Mouse (Mus musculus): ENCODE results near the gene A730061H03Rik. TPM values are rescaled to one million over a fixed set of nuclear protein-coding genes. Genes with fewer than 3 reads are reported as not detected.
A peak's percentile ranks its signal among the peaks of the same experiment; 100 is the strongest.

A730061H03Rik gene
- not detected in 2 replicates for polyA plus RNA-seq (2014; fragmentation: Nextera tagmentation; extraction: Ambion mirVana)

DNA sequence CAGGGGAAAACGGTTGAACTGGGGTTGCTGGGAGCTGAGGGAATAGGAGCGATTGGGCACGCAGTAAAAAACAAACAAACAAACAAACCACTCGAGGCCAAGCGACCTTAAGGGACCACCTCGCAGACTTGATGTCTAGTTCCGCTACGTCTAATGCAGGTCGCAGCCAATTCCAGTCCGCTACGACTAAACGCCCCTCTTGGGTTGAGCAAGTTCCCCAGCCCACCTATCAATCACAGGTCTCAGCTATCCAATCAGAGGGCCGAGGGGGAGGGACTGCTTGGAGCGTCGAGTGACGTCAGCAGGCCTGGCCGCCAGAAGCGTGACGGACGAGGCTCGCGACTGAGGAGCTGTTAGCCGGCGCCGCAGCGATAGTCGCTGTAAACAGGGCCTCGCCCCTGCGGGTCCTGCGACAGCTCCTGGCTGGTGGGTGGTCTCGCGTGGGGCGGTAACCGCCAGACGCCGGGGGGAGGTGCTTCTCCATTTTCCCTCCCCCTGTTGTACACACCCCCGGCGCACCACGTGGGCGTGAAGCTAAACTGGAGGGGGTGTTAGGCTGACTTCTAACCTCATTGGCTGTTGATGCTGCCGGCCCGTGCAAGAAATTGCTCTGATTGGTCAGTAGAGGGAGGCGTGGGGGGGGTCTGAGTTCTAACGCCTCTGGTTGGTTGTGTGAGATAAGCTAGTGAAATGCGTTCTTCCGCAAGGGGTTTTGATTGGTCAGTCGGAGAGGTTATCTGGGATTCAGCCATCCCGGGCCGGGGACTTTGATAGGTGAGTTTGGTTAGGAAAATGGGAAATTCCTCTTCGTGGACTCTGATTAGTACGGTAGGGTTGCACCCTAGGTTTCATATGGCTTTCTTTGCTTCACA is at the start of gene A730061H03Rik:
A730061H03Rik (minus strand) TSS at position 205 of the 872 bp plus-strand sequence.
- H3K4me3 ChIP-seq (ENCODE audit: low read depth, low read length), result peak within 1 kb of the TSS; percentile 62
- peak within 1 kb of the TSS; percentile 98 for H3K27ac ChIP-seq (ENCODE audit: low read depth, low read length)
- H3K27me3 ChIP-seq (replicated peaks; ENCODE audit: control insufficient read depth, insufficient read depth, low read length), result no peaks in the 10 kb centered on the region
- H3K9ac ChIP-seq (ENCODE audit: low read length), result peak within 1 kb of the TSS; percentile 85
- ATAC-seq (peak; percentile 97), DNase-seq (ENCODE audit: low spot score) (peak; percentile 99)
- peaks cover 6% of the 10 kb centered on the region; the same call in 1 of the 2 replicates for H3K4me1 ChIP-seq (ENCODE audit: control insufficient read depth, insufficient read depth, low read length)
- H3K9me3 ChIP-seq (replicated peaks; ENCODE audit: control insufficient read depth, low read length), result no peaks in the 10 kb centered on the region
- H3K36me3 ChIP-seq (ENCODE audit: control insufficient read depth, insufficient read depth, low read length), result peaks cover 21% of the 10 kb centered on the region
- H3K4me2 ChIP-seq (ENCODE audit: low read length), result peak within 1 kb of the TSS; percentile 84
- WGBS, result under 1% methylated on average over 51 of the region's 51 CpGs

DNA sequence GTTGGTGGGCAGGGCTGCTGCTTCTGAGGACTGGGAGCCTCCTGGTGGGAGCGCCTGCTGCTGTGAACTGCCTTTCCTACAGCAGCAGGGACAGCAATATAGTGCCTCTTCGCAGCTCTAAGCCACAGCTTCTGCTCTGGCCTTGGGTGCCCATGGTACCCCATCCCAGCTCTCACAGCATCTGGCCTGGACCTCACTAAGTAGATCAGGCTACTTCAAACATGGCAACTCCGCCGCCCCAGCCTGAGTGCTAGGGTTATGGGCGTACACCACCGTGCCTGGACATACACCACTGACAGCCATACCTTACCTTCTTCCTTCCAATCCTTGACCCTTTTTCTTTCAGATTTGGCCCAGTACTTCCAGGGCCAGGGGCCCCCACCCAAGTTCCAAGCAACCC is 48.1 kb upstream of the A730061H03Rik start:
- H3K36me3 ChIP-seq (ENCODE audit: control insufficient read depth, insufficient read depth, low read length), result peaks cover 43% of the 10 kb centered on the region
- 95% methylated on average over 6 of the region's 6 CpGs for WGBS

GRCm38 (mm10) chr14:55605743-55606459 is 45.7 kb upstream of the A730061H03Rik start:
- WGBS, result 94% methylated on average over 16 of the region's 16 CpGs
- H3K4me3 ChIP-seq (ENCODE audit: low read depth, low read length), result no peak overlapping the region
- no peaks in the 10 kb centered on the region for H3K27me3 ChIP-seq (replicated peaks; ENCODE audit: control insufficient read depth, insufficient read depth, low read length)
- no peak overlapping the region for H3K9ac ChIP-seq (ENCODE audit: low read length)
- H3K4me1 ChIP-seq (ENCODE audit: control insufficient read depth, insufficient read depth, low read length), result no peaks in the 10 kb centered on the region
- no peak overlapping the region for H3K27ac ChIP-seq (ENCODE audit: low read depth, low read length)
- no peaks in the 10 kb centered on the region for H3K9me3 ChIP-seq (replicated peaks; ENCODE audit: control insufficient read depth, low read length)
- DNase-seq (ENCODE audit: low spot score) (no peak), ATAC-seq (no peak)
- H3K4me2 ChIP-seq (ENCODE audit: low read length), result no peak overlapping the region
- H3K36me3 ChIP-seq (ENCODE audit: control insufficient read depth, insufficient read depth, low read length), result peaks cover 68% of the 10 kb centered on the region

More for the DNA sequence above, 48.1 kb upstream of the A730061H03Rik start:
- H3K4me1 ChIP-seq (ENCODE audit: control insufficient read depth, insufficient read depth, low read length), result no peaks in the 10 kb centered on the region
- H3K27me3 ChIP-seq (replicated peaks; ENCODE audit: control insufficient read depth, insufficient read depth, low read length), result no peaks in the 10 kb centered on the region
- no peak overlapping the region for H3K4me2 ChIP-seq (ENCODE audit: low read length)
- no peaks in the 10 kb centered on the region for H3K9me3 ChIP-seq (replicated peaks; ENCODE audit: control insufficient read depth, low read length)
- H3K4me3 ChIP-seq (ENCODE audit: low read depth, low read length), result no peak overlapping the region
- ATAC-seq (no peak), DNase-seq (ENCODE audit: low spot score) (no peak)
- H3K9ac ChIP-seq (ENCODE audit: low read length), result no peak overlapping the region
- H3K27ac ChIP-seq (ENCODE audit: low read depth, low read length), result no peak overlapping the region

DNA sequence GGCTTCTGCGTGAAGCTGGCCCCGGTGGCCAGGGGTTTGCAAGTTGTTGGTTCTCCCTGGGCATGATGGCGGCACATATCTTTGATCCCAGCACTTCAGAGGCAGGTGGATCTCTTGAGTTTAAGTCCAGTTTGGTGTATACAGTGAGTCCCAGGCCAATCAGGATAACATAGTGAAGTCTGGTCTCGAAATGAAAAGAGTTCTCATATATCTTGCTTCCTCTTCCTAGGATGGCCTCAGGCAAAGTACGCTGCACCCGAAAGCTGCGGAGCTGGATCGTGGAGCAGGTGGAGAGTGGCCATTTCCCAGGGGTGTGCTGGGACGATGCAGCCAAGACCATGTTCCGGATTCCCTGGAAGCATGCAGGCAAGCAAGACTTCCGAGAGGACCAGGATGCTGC is 44.6 kb upstream of the A730061H03Rik start:
- 95% methylated on average over 11 of the region's 11 CpGs for WGBS
- Histone ChIP-seq H3K4me3 (ENCODE audit: low read depth, low read length) (no peak overlapping the region), H3K9me3 (replicated peaks; ENCODE audit: control insufficient read depth, low read length) (no peaks in the 10 kb centered on the region), H3K36me3 (ENCODE audit: control insufficient read depth, insufficient read depth, low read length) (peaks cover 73% of the 10 kb centered on the region), H3K27me3 (replicated peaks; ENCODE audit: control insufficient read depth, insufficient read depth, low read length) (no peaks in the 10 kb centered on the region), H3K4me2 (ENCODE audit: low read length) (no peak overlapping the region), H3K4me1 (ENCODE audit: control insufficient read depth, insufficient read depth, low read length) (no peaks in the 10 kb centered on the region), H3K27ac (ENCODE audit: low read depth, low read length) (no peak overlapping the region), H3K9ac (ENCODE audit: low read length) (no peak overlapping the region)
- no peak for DNase-seq (ENCODE audit: low spot score)
- no peak for ATAC-seq

- ATAC-seq (peak; percentile 90), DNase-seq (ENCODE audit: low spot score) (peak; percentile 84)
- Histone ChIP-seq H3K27ac (ENCODE audit: low read depth, low read length) (no peak overlapping the region), H3K4me1 (ENCODE audit: control insufficient read depth, insufficient read depth, low read length) (no peaks in the 10 kb centered on the region), H3K4me2 (ENCODE audit: low read length) (peak overlapping the region; percentile 36), H3K9ac (ENCODE audit: low read length) (no peak overlapping the region; the same call in 1 of the 2 replicates), H3K9me3 (replicated peaks; ENCODE audit: control insufficient read depth, low read length) (no peaks in the 10 kb centered on the region), H3K4me3 (ENCODE audit: low read depth, low read length) (peak overlapping the region; percentile 3; the same call in 1 of the 2 replicates), H3K36me3 (ENCODE audit: control insufficient read depth, insufficient read depth, low read length) (peaks cover 74% of the 10 kb centered on the region), H3K27me3 (replicated peaks; ENCODE audit: control insufficient read depth, insufficient read depth, low read length) (no peaks in the 10 kb centered on the region)
- WGBS, result 20% methylated on average over 19 of the region's 19 CpGs
Measured at GRCm38 (mm10) chr14:55603633-55604576, 43.7 kb upstream of the A730061H03Rik start.

- peaks cover 74% of the 10 kb centered on the region for H3K36me3 ChIP-seq (ENCODE audit: control insufficient read depth, insufficient read depth, low read length)
Measured at GRCm38 (mm10) chr14:55603271-55603632, 43.0 kb upstream of the A730061H03Rik start, which contains the start of gene Irf9. Gene Irf9, plus strand, starts transcription at chr14:55603571.

DNA sequence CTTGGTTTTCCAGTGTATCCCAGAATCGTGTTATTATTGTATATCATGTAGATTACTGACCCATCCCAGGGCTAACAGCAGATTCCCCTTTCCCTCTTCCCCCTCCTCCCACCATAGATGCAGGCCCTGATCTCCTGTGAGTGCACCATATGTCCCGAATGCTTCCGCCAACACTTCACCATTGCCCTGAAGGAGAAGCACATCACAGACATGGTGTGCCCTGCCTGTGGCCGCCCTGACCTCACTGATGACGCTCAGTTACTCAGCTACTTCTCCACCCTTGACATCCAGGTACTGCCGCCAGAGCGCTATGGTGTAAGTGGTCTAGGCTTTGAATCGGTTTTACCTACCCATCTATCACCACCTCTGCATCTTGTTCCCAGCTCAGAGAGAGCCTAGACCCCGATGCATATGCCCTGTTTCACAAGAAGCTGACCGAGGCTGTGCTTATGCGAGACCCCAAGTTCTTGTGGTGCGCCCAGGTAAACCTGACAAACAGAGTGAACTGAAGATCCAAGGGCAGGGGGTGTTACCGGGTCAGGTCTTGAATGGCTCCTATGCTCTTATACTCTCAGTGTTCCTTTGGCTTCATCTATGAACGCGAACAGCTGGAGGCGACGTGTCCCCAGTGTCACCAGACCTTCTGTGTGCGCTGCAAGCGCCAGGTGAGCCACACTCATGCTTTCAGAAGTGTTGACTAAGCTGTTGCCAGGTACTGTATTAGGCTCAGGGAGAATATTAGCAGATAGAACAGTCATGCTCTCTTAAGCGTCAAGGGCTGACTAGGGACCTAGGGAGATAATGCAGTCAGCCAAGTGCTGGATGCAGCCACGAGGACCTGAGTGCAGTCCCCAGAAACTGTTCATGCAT is 38.5 kb upstream of the A730061H03Rik start:
- DNase-seq (ENCODE audit: low spot score) (no peak), ATAC-seq (no peak)
- 95% methylated on average over 21 of the region's 21 CpGs for WGBS
- no peak overlapping the region for H3K4me2 ChIP-seq (ENCODE audit: low read length)
- no peak overlapping the region for H3K4me3 ChIP-seq (ENCODE audit: low read depth, low read length)
- no peaks in the 10 kb centered on the region for H3K9me3 ChIP-seq (replicated peaks; ENCODE audit: control insufficient read depth, low read length)
- H3K27ac ChIP-seq (ENCODE audit: low read depth, low read length), result no peak overlapping the region
- H3K36me3 ChIP-seq (ENCODE audit: control insufficient read depth, insufficient read depth, low read length), result peaks cover 91% of the 10 kb centered on the region
- no peaks in the 10 kb centered on the region for H3K4me1 ChIP-seq (ENCODE audit: control insufficient read depth, insufficient read depth, low read length)
- H3K27me3 ChIP-seq (replicated peaks; ENCODE audit: control insufficient read depth, insufficient read depth, low read length), result no peaks in the 10 kb centered on the region
- no peak overlapping the region for H3K9ac ChIP-seq (ENCODE audit: low read length)

More at GRCm38 (mm10) chr14:55603271-55603632, 43.0 kb upstream of the A730061H03Rik start, which contains the start of gene Irf9:
- H3K9me3 ChIP-seq (replicated peaks; ENCODE audit: control insufficient read depth, low read length), result no peaks in the 10 kb centered on the region
- no peak for ATAC-seq
- no peak within 1 kb of the TSS for H3K27ac ChIP-seq (ENCODE audit: low read depth, low read length)
- no peak for DNase-seq (ENCODE audit: low spot score)
- peak within 1 kb of the TSS; percentile 36 for H3K4me2 ChIP-seq (ENCODE audit: low read length)
- 90% methylated on average over 7 of the region's 7 CpGs for WGBS
- no peaks in the 10 kb centered on the region for H3K27me3 ChIP-seq (replicated peaks; ENCODE audit: control insufficient read depth, insufficient read depth, low read length)
- no peak within 1 kb of the TSS; the same call in 1 of the 2 replicates for H3K9ac ChIP-seq (ENCODE audit: low read length)
- peak within 1 kb of the TSS; percentile 3; the same call in 1 of the 2 replicates for H3K4me3 ChIP-seq (ENCODE audit: low read depth, low read length)
- no peaks in the 10 kb centered on the region for H3K4me1 ChIP-seq (ENCODE audit: control insufficient read depth, insufficient read depth, low read length)
